Mouse (Mus musculus) testis, adult 2 months (tissue): ENCODE measurements at regions not wholly inside any gene's neighbourhood (a gene's known extent, or its start where the extent isn't known, plus 50 kb on each side); places are given as distances from the start of the nearest gene placed in this dataset.

Experiments used
- H3K27ac ChIP-seq: fragments of 200-500 bp; 2 replicates; pipeline ENCODE4 v1.5.1; 2012; ENCODE audit warnings: low read depth, low read length; ENCODE audit not compliant: control insufficient read depth, insufficient read depth
- H3K27me3 ChIP-seq: fragments of 200-500 bp; 2 replicates; pipeline ENCODE4 v1.6.1; 2012; ENCODE audit warnings: mild to moderate bottlenecking, low read length, moderate library complexity; ENCODE audit not compliant: control insufficient read depth, insufficient read depth
- H3K36me3 ChIP-seq: fragments of 200-500 bp; 2 replicates; pipeline ENCODE4 v1.6.1; 2012; ENCODE audit warnings: mild to moderate bottlenecking, low read length; ENCODE audit not compliant: control insufficient read depth, insufficient read depth
- H3K4me1 ChIP-seq: fragments of 200-500 bp; 2 replicates; pipeline ENCODE4 v1.6.1; 2012; ENCODE audit warnings: low read length; ENCODE audit not compliant: control insufficient read depth, insufficient read depth
- H3K4me3 ChIP-seq: fragments of 200-500 bp; 2 replicates; pipeline ENCODE4 v1.5.1; 2012; ENCODE audit warnings: low read depth, mild to moderate bottlenecking, low read length, moderate library complexity, mixed read lengths; ENCODE audit not compliant: control insufficient read depth
- CTCF ChIP-seq: fragments of 200-500 bp; IDR thresholded peaks from 2 replicates; pipeline ENCODE4 v1.5.1; 2012; ENCODE audit warnings: low read depth, mild to moderate bottlenecking, inconsistent platforms, low read length, moderate library complexity; ENCODE audit not compliant: control insufficient read depth, insufficient read depth, insufficient replicate concordance
- POLR2A ChIP-seq: fragments of 200-500 bp; IDR thresholded peaks from 2 replicates; pipeline ENCODE4 v1.6.1; 2012; ENCODE audit warnings: low read depth, mild to moderate bottlenecking, inconsistent platforms, low read length, moderate library complexity; ENCODE audit not compliant: control insufficient read depth

DNA sequence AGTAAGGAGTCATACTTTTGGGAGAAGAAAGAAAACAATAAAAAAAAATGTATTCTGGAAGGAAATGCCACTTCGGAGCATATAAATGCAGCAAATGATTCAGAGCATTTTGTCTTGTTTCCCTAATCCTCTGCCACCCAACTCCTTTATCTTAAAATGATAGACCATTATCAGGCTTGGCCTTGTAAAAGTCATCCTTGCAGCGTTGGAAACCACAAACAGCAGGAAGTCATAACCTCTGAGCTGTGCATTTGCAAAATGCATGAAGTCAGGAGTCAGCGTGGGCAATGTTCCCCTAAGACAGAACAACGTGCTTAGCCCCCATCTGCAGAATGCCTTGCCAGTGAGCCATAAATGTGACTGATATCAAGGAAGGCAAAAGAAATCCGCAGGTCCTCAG, 80.2 kb upstream of the Abca1 start:
- no peak overlapping the region for H3K27ac ChIP-seq
- no peaks in the 10 kb centered on the region for H3K27me3 ChIP-seq
- H3K36me3 ChIP-seq = no peaks in the 10 kb centered on the region
- no peak for TF ChIP-seq POLR2A
- no peak for TF ChIP-seq CTCF
- H3K4me3 ChIP-seq = no peak overlapping the region
- no peaks in the 10 kb centered on the region; the same call in 1 of the 2 replicates for H3K4me1 ChIP-seq

DNA sequence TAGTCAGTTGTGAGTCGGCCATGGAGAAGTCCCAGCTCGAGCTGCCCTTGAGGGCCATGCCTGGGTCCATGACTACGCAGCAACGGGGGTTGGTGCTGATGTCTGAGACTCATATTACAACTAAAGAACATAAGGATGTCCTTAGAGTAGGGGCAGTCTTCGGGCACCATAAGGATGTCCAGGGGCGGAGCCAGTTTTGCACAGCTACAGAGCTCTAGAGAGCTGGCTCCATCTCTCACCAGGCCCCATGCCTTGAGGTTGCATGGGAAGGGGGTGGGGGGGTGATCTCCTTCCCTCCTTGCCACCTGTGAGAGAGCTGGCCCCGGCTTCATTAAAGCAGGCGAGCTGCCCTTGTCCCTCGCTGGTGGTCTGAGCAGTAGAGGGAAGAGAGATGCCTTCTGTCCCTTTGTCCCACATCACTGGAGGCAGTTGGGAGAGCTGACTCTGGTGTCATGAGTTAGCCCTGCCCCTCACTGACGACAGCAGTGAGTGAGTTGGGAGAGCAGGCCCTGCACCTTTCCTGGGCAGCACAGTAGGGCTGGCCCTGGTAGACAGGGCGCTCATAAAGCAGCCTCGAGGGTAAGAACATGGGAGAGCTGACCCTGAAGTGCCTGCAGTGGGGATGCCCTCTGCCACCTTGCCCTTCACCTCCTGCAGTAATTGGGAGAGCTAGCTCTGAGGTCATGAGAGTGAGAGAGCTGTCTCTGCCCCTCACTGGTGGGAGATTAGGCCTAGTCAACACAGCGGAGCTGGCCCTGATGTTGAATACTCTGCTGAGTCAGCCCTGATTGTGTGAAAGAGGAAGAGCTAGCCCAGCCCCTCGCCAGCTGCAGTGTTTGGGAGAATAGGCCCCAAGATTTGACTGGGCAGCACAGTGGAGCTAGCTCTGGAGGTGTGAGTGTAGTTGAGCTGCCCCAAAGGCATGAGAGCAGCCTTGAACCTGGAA, 78.9 kb upstream of the Abca1 start:
- H3K27me3 ChIP-seq = no peaks in the 10 kb centered on the region
- no peak overlapping the region for H3K4me3 ChIP-seq
- H3K36me3 ChIP-seq = no peaks in the 10 kb centered on the region
- TF ChIP-seq POLR2A (no peak), CTCF (no peak)
- H3K4me1 ChIP-seq = no peaks in the 10 kb centered on the region; the same call in 1 of the 2 replicates
- H3K27ac ChIP-seq = no peak overlapping the region

DNA sequence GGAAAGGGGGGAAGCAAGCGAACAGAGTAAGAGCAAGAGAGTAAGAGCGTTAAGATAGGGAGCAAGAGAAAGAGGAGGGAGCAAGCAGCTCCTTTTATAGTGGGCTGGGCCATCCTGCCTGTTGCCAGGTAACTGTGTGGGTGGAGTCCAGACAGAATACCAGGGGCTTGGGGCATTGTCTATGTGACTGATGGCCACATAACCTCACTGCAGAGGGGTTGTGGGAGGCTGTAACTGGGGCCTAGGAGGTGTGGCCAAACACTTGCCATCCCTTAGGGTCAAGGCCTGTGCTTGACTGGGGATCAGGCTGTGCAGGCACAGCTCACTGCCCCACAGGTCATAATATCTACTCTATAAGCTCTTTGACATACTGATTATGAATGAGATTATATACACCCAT, 76.2 kb upstream of the Abca1 start:
- no peaks in the 10 kb centered on the region; the same call in 1 of the 2 replicates for H3K4me1 ChIP-seq
- no peak overlapping the region for H3K4me3 ChIP-seq
- H3K27me3 ChIP-seq = no peaks in the 10 kb centered on the region
- H3K36me3 ChIP-seq = no peaks in the 10 kb centered on the region
- TF ChIP-seq CTCF (no peak), POLR2A (no peak)
- H3K27ac ChIP-seq = no peak overlapping the region

DNA sequence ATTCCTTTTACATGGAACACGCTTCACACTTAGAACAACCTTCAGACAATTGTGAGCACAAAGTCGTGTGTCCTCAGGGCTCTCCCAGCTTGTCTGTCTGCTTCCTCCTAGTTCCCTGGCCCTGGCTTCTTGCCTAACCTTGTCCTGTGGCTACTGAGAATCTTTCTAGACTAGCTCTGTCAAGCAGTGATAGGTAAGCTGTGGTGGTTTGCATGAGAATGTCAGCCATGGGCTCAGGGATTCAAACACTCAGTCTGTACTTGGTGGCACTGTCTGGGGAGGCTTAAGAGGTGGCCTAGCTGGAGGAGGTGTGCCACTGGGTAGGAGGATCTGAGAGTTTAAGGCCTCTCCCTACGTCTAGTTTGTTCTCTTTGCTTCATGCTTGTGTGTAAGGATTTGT, 72.7 kb upstream of the Abca1 start:
- no peak overlapping the region for H3K4me3 ChIP-seq
- H3K27me3 ChIP-seq = no peaks in the 10 kb centered on the region
- TF ChIP-seq POLR2A (no peak), CTCF (no peak)
- H3K4me1 ChIP-seq = no peaks in the 10 kb centered on the region
- H3K27ac ChIP-seq = no peak overlapping the region
- H3K36me3 ChIP-seq = no peaks in the 10 kb centered on the region

GRCm38 (mm10) chr4:53231867-53232266, 72.2 kb upstream of the Abca1 start:
- TF ChIP-seq POLR2A (no peak), CTCF (no peak)
- H3K27ac ChIP-seq = no peak overlapping the region
- H3K4me3 ChIP-seq = no peak overlapping the region
- H3K36me3 ChIP-seq = no peaks in the 10 kb centered on the region
- no peaks in the 10 kb centered on the region for H3K27me3 ChIP-seq
- H3K4me1 ChIP-seq = no peaks in the 10 kb centered on the region

- H3K4me3 ChIP-seq = no peak overlapping the region
- TF ChIP-seq POLR2A = no peak
- TF ChIP-seq CTCF = no peak
These were observed 71.4 kb upstream of the Abca1 start for GRCm38 (mm10) chr4:53231046-53231445.

DNA sequence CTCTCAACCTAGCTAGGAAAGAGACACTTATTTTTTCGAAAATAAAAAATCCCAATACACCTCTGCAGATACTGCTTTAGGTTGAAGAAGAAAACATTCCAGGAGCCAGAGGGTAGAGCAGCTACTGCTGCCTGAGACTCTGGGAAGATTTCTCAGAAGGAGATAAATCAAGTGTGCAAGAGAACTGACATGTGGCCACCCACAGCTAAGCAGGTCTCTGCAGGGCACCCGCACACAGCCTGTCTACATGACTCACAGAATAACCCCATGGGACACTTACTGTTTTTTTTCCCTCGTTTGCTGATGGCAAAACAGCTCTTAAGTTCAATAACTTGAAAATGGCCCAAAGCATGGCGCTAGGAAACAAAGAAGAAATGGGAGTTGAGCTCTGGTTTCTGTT, 68.7 kb upstream of the Abca1 start:
- Histone ChIP-seq H3K27me3 (no peaks in the 10 kb centered on the region), H3K36me3 (no peaks in the 10 kb centered on the region), H3K4me1 (no peaks in the 10 kb centered on the region), H3K4me3 (no peak overlapping the region), H3K27ac (no peak overlapping the region)
- TF ChIP-seq POLR2A = no peak
- TF ChIP-seq CTCF = no peak

More at GRCm38 (mm10) chr4:53231046-53231445, 71.4 kb upstream of the Abca1 start:
- no peaks in the 10 kb centered on the region for H3K4me1 ChIP-seq
- H3K36me3 ChIP-seq = no peaks in the 10 kb centered on the region
- H3K27ac ChIP-seq = no peak overlapping the region
- H3K27me3 ChIP-seq = no peaks in the 10 kb centered on the region

- no peak overlapping the region for H3K4me3 ChIP-seq
- no peak overlapping the region for H3K27ac ChIP-seq
- H3K4me1 ChIP-seq = no peaks in the 10 kb centered on the region
- TF ChIP-seq POLR2A (no peak), CTCF (no peak)
- H3K27me3 ChIP-seq = no peaks in the 10 kb centered on the region
- H3K36me3 ChIP-seq = no peaks in the 10 kb centered on the region
These were observed 68.1 kb upstream of the Abca1 start for GRCm38 (mm10) chr4:53227771-53228170.
